Mouse (Mus musculus) megakaryocyte, adult 5-6 weeks (primary cell): ENCODE data around the gene Chchd3. TPM values are rescaled to one million over a fixed set of nuclear protein-coding genes. Genes with fewer than 3 reads are reported as not detected.

Experiments used
- ATAC-seq: 2 replicates; pipeline ENCODE4 v1.8.0; 2016; ENCODE audit warnings: mild to moderate bottlenecking, inconsistent platforms; ENCODE audit not compliant: poor library complexity, severe bottlenecking
- total RNA-seq, 2 experiments: library from RNA; stranded (forward) in 1 of 2; stranded (reverse) in 1 of 2; fragments of 153-499, 151-499 nt in 1 of 2; fragments of 221-1000, 200-1000 nt in 1 of 2; gene quantifications; 2 replicates each; pipeline versions ENCODE4 v1.2.3 to v1.2.4; 2015 to 2017

The Chchd3 gene
- total RNA-seq (2015) (51.9 and 62.2 TPM in 2 replicates), total RNA-seq (2017) (104 and 113 TPM in 2 replicates)

- peak; percentile 98 for ATAC-seq
These were observed at the start of gene Chchd3 for GRCm38 (mm10) chr6:33059735-33060576. Chchd3 (minus strand) TSS chr6:33060260.

- no peak for ATAC-seq
These were observed 44.6 kb upstream of the Chchd3 start for GRCm38 (mm10) chr6:33104661-33105060.

- ATAC-seq = no peak
These were observed 38.8 kb upstream of the Chchd3 start for GRCm38 (mm10) chr6:33098903-33099302.

- ATAC-seq = no peak
These were observed 34.7 kb upstream of the Chchd3 start for GRCm38 (mm10) chr6:33094671-33095233.

- ATAC-seq = no peak
These were observed 20.1 kb upstream of the Chchd3 start for GRCm38 (mm10) chr6:33080186-33080585.

- no peak for ATAC-seq
These were observed 18.3 kb upstream of the Chchd3 start for GRCm38 (mm10) chr6:33078260-33078936.

GRCm38 (mm10) chr6:33066462-33066861 is 6.4 kb upstream of the Chchd3 start:
- ATAC-seq = no peak

GRCm38 (mm10) chr6:33059276-33059675 is 784 bp downstream of the Chchd3 start:
- ATAC-seq = no peak

- ATAC-seq = no peak
These were observed 3.7 kb downstream of the Chchd3 start for GRCm38 (mm10) chr6:33056392-33056791.

- ATAC-seq = no peak
These were observed 4.4 kb downstream of the Chchd3 start for GRCm38 (mm10) chr6:33055663-33056062.

GRCm38 (mm10) chr6:33054946-33055345 is 5.1 kb downstream of the Chchd3 start:
- no peak for ATAC-seq

GRCm38 (mm10) chr6:33051642-33052041 is 8.4 kb downstream of the Chchd3 start:
- no peak for ATAC-seq

GRCm38 (mm10) chr6:33049705-33050420 is 10.2 kb downstream of the Chchd3 start:
- no peak for ATAC-seq

- no peak for ATAC-seq
These were observed 16.6 kb downstream of the Chchd3 start for GRCm38 (mm10) chr6:33043480-33043879.

- no peak for ATAC-seq
These were observed 17.2 kb downstream of the Chchd3 start for GRCm38 (mm10) chr6:33042880-33043279.

GRCm38 (mm10) chr6:33041978-33042377 is 18.1 kb downstream of the Chchd3 start:
- no peak for ATAC-seq

GRCm38 (mm10) chr6:33040360-33041090 is 19.5 kb downstream of the Chchd3 start:
- no peak for ATAC-seq

GRCm38 (mm10) chr6:33032543-33032942 is 27.5 kb downstream of the Chchd3 start:
- ATAC-seq = no peak

- ATAC-seq = no peak
These were observed 28.4 kb downstream of the Chchd3 start for GRCm38 (mm10) chr6:33031631-33032030.

- ATAC-seq = no peak
These were observed 31.8 kb downstream of the Chchd3 start for GRCm38 (mm10) chr6:33028296-33028695.
